Mouse (Mus musculus): ENCODE data around the gene Gucy2c. TPM values are rescaled to one million over a fixed set of nuclear protein-coding genes. Genes with fewer than 3 reads are reported as not detected.

The Gucy2c gene
- total RNA-seq, 2 experiments from 2014 or later, result 0.39 to 0.41 TPM

Small RNAs within 50 kb of the gene (microRNA-seq; reads per million reads assigned to microRNA genes)
- gene Gm44364, result not detected

Other genes with a start within 250 kb of the Gucy2c start
- under 1 TPM in 1 of 2 experiments, not detected in 1; 0.34 TPM for gene Plbd1, start 119.8 kb downstream of the Gucy2c start, total RNA-seq (2021)
- gene Hist4h4, start 22.6 kb upstream of the Gucy2c start, total RNA-seq (2021), result 10 to 100 TPM in 1 of 2 experiments, 1 to 10 TPM in 1; 9.6 to 11.8 TPM
- gene H2afj, start 26.5 kb upstream of the Gucy2c start, total RNA-seq (2021), result 10 to 100 TPM; 45.5 to 48.8 TPM
- gene BC049715, start 45.9 kb upstream of the Gucy2c start, total RNA-seq (2021), result 1 to 10 TPM; 4.9 to 5.0 TPM
- 100 to 1,000 TPM; 123 to 124 TPM for gene Wbp11, start 46.5 kb upstream of the Gucy2c start, total RNA-seq (2021)
- 1 to 10 TPM; 2.0 to 4.0 TPM for gene Smco3, start 53.7 kb upstream of the Gucy2c start, total RNA-seq (2021)
- under 1 TPM in 1 of 2 experiments, not detected in 1; 0.14 TPM for gene Art4, start 76.0 kb upstream of the Gucy2c start, total RNA-seq (2021)
- gene Mgp, start 94.1 kb upstream of the Gucy2c start, total RNA-seq (2021), result 10 to 100 TPM; 23.7 to 31.2 TPM
- gene Erp27, start 140.4 kb upstream of the Gucy2c start, total RNA-seq (2021), result under 1 TPM in 1 of 2 experiments, not detected in 1; 0.69 TPM
- gene Pde6h, start 142.1 kb upstream of the Gucy2c start, total RNA-seq (2021), result 1 to 10 TPM in 1 of 2 experiments, under 1 TPM in 1; 0.18 to 1.2 TPM
- 10 to 100 TPM; 24.0 to 30.7 TPM for gene Arhgdib, start 160.1 kb upstream of the Gucy2c start, total RNA-seq (2021)